Mouse (Mus musculus) forebrain, embryonic 14.5 days (tissue): ENCODE measurements at regions not wholly inside any gene's neighbourhood (a gene's known extent, or its start where the extent isn't known, plus 50 kb on each side); places are given as distances from the start of the nearest gene placed in this dataset.

Source experiments
- ATAC-seq: fragments of 200-750 bp; cut with Nextera tagmentation; 2 replicates; pipeline ENCODE4 v1.8.0; 2017; ENCODE audit warnings: mild to moderate bottlenecking, moderate library complexity
- DNase-seq: peaks from one replicate; pipeline ENCODE4 v3.0.0-alpha.2; 2015; ENCODE audit warnings: low spot score
- H3K27ac ChIP-seq: fragments of 300-500 bp; sonication (generic); 2 replicates; pipeline ENCODE4 v1.5.1; 2014; ENCODE audit warnings: low read depth, mild to moderate bottlenecking, control low read depth, low read length, moderate library complexity
- H3K27me3 ChIP-seq: fragments of 300-500 bp; sonication (generic); replicated peaks from 2 replicates; pipeline ENCODE4 v1.6.1; 2014; ENCODE audit warnings: low read length, control low read depth, mixed read lengths; ENCODE audit not compliant: control insufficient read depth, insufficient read depth
- H3K36me3 ChIP-seq: fragments of 300-500 bp; sonication (generic); 2 replicates; pipeline ENCODE4 v1.6.1; 2014; ENCODE audit warnings: low read length, control low read depth; ENCODE audit not compliant: control insufficient read depth, insufficient read depth
- H3K4me1 ChIP-seq: fragments of 300-500 bp; sonication (generic); 2 replicates; pipeline ENCODE4 v1.6.1; 2014; ENCODE audit warnings: antibody characterized with exemption, low read length, control low read depth; ENCODE audit not compliant: control insufficient read depth, insufficient read depth
- H3K4me2 ChIP-seq: fragments of 300-500 bp; sonication (generic); 2 replicates; pipeline ENCODE4 v1.6.1; 2014; ENCODE audit warnings: mild to moderate bottlenecking, control low read depth, low read length
- H3K4me3 ChIP-seq: fragments of 300-500 bp; sonication (generic); 2 replicates; pipeline ENCODE4 v1.5.1; 2014; ENCODE audit warnings: low read depth, low read length, control low read depth
- H3K9ac ChIP-seq: fragments of 300-500 bp; sonication (generic); 2 replicates; pipeline ENCODE4 v1.6.1; 2014; ENCODE audit warnings: mild to moderate bottlenecking, low read length, control low read depth, moderate library complexity
- H3K9me3 ChIP-seq: fragments of 300-500 bp; sonication (generic); replicated peaks from 2 replicates; pipeline ENCODE4 v1.6.1; 2016; ENCODE audit warnings: low read length, control low read depth, mixed read lengths; ENCODE audit not compliant: control insufficient read depth
- WGBS: fragments of 180-500 bp; shearing (Covaris S2); extraction: QIAGEN DNeasy Blood & Tissue Kit; methylation state at CpG from one replicate; pipeline ENCODE4 v1.1.7; 2014; 5-methylcytosine and 5-hydroxymethylcytosine counted together

GRCm38 (mm10) chr5:126335553-126336520 is 804.3 kb downstream of the Tmem132b start:
- H3K9me3 ChIP-seq, result no peaks in the 10 kb centered on the region
- H3K4me1 ChIP-seq, result peaks cover 13% of the 10 kb centered on the region
- WGBS, result 2% methylated on average over 6 of the region's 6 CpGs
- H3K4me3 ChIP-seq, result no peak overlapping the region
- DNase-seq, result peak; percentile 93
- no peaks in the 10 kb centered on the region for H3K36me3 ChIP-seq
- H3K9ac ChIP-seq, result 0 out of 2 replicates have a peak overlapping the region, but pooled peaks have one; percentile 17
- no peaks in the 10 kb centered on the region for H3K27me3 ChIP-seq
- 0 out of 2 replicates have a peak overlapping the region, but pooled peaks have one; percentile 1 for H3K4me2 ChIP-seq
- peak; percentile 92 for ATAC-seq
- H3K27ac ChIP-seq, result peak overlapping the region; percentile 80; the same call in 1 of the 2 replicates

- H3K27me3 ChIP-seq, result no peaks in the 10 kb centered on the region
- H3K4me3 ChIP-seq, result no peak overlapping the region
- no peak for DNase-seq
- H3K9me3 ChIP-seq, result no peaks in the 10 kb centered on the region
- no peaks in the 10 kb centered on the region for H3K36me3 ChIP-seq
- H3K27ac ChIP-seq, result no peak overlapping the region
- H3K9ac ChIP-seq, result no peak overlapping the region
- H3K4me1 ChIP-seq, result peaks cover 13% of the 10 kb centered on the region
- H3K4me2 ChIP-seq, result no peak overlapping the region
- no peak for ATAC-seq
- WGBS, result 92% methylated on average over 1 of the region's 1 CpGs
Observed at GRCm38 (mm10) chr5:126337884-126338283, 806.3 kb downstream of the Tmem132b start.

DNA sequence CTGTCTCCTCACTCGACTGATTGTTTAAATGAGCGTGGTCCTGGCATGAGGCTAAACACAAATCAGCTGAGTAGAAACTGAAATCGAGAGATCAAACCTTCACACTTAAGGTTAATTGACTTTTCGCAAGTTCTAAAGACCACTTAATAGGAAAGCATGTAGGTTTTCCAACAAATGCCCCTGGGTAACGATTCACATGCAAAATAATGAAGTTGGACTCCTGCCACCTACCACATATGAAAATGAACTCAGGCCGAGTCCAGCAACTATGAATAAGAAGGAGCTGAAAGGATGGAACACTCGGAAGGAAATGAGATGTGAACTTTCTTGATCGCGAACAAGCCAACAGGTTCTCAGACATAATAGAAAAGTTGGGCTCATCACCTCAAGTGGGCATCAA is 812.0 kb downstream of the Tmem132b start:
- Histone ChIP-seq H3K4me1 (no peaks in the 10 kb centered on the region; the same call in 1 of the 2 replicates), H3K9ac (no peak overlapping the region), H3K9me3 (no peaks in the 10 kb centered on the region), H3K27me3 (no peaks in the 10 kb centered on the region), H3K4me3 (no peak overlapping the region), H3K36me3 (no peaks in the 10 kb centered on the region), H3K4me2 (no peak overlapping the region), H3K27ac (no peak overlapping the region)
- 19% methylated on average over 9 of the region's 9 CpGs for WGBS
- DNase-seq (peak; percentile 54), ATAC-seq (no peak)

DNA sequence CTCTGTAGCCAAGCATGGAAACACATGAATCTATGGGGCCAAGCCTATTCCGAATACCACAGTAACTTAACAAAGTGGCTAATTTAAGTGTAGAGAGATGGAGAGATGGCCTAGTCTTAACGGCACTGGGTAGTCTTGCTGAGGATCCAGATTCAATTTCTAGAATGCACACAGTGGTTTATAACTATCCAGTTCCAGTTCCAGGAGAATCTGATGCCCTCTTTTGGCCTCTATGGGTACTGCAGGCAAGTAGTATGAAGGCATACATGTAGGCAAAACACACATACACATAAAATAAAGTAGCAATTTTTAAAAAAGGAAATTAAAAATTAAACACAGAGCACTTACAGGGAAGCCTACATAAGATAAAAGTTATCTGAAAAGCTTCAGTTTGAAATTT is 819.4 kb downstream of the Tmem132b start:
- H3K4me1 ChIP-seq, result no peaks in the 10 kb centered on the region; the same call in 1 of the 2 replicates
- WGBS, result 95% methylated on average over 2 of the region's 2 CpGs
- no peak overlapping the region for H3K9ac ChIP-seq
- H3K9me3 ChIP-seq, result no peaks in the 10 kb centered on the region
- no peak overlapping the region for H3K4me3 ChIP-seq
- H3K36me3 ChIP-seq, result no peaks in the 10 kb centered on the region
- DNase-seq, result no peak
- H3K27ac ChIP-seq, result no peak overlapping the region
- H3K27me3 ChIP-seq, result no peaks in the 10 kb centered on the region
- H3K4me2 ChIP-seq, result no peak overlapping the region
- ATAC-seq, result no peak

GRCm38 (mm10) chr5:126369436-126369835 is 837.9 kb downstream of the Tmem132b start:
- no peak overlapping the region for H3K9ac ChIP-seq
- WGBS, result 78% methylated on average over 2 of the region's 2 CpGs
- no peak overlapping the region for H3K4me2 ChIP-seq
- H3K27me3 ChIP-seq, result no peaks in the 10 kb centered on the region
- no peak overlapping the region for H3K4me3 ChIP-seq
- no peak for ATAC-seq
- no peak overlapping the region for H3K27ac ChIP-seq
- H3K4me1 ChIP-seq, result no peaks in the 10 kb centered on the region
- H3K36me3 ChIP-seq, result no peaks in the 10 kb centered on the region
- no peaks in the 10 kb centered on the region for H3K9me3 ChIP-seq
- DNase-seq, result no peak

DNA sequence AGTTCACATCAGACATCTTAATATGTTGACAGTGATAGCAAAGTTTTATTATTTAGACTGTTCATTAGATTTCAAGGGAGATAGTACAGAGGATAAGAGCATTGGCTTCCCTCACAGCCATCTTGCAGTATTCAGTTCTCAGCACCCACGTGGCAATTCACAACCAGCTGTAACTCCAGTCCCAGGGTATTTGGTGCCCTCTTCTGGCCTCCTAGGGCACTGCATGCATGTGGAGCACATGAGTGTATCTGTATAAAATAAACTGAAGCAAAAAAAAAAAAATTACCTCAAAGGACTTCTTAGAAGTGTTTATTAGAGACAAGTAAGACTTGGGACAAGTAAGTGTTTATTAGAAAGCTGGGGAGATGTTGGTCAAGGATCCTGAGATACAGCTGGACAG is 849.3 kb upstream of the Tmem132c start:
- Histone ChIP-seq H3K4me3 (no peak overlapping the region), H3K27ac (no peak overlapping the region), H3K9me3 (no peaks in the 10 kb centered on the region), H3K36me3 (no peaks in the 10 kb centered on the region), H3K9ac (no peak overlapping the region), H3K4me1 (no peaks in the 10 kb centered on the region), H3K27me3 (no peaks in the 10 kb centered on the region), H3K4me2 (no peak overlapping the region)
- 56% methylated on average over 1 of the region's 1 CpGs for WGBS
- ATAC-seq, result no peak
- no peak for DNase-seq

GRCm38 (mm10) chr5:126395331-126395730 is 846.3 kb upstream of the Tmem132c start:
- Histone ChIP-seq H3K4me2 (no peak overlapping the region), H3K9me3 (no peaks in the 10 kb centered on the region), H3K27me3 (no peaks in the 10 kb centered on the region), H3K27ac (no peak overlapping the region), H3K36me3 (no peaks in the 10 kb centered on the region), H3K4me1 (no peaks in the 10 kb centered on the region), H3K9ac (no peak overlapping the region), H3K4me3 (no peak overlapping the region)
- peak; percentile 62 for DNase-seq
- ATAC-seq, result no peak
- WGBS, result 51% methylated on average over 8 of the region's 8 CpGs

- Histone ChIP-seq H3K36me3 (no peaks in the 10 kb centered on the region), H3K4me1 (no peaks in the 10 kb centered on the region), H3K4me3 (no peak overlapping the region), H3K27me3 (no peaks in the 10 kb centered on the region), H3K27ac (no peak overlapping the region), H3K4me2 (no peak overlapping the region), H3K9ac (no peak overlapping the region), H3K9me3 (no peaks in the 10 kb centered on the region)
- no peak for DNase-seq
- WGBS, result 88% methylated on average over 1 of the region's 1 CpGs
- ATAC-seq, result no peak
Observed at GRCm38 (mm10) chr5:126431748-126432147, 809.9 kb upstream of the Tmem132c start.

GRCm38 (mm10) chr5:126438696-126439095 is 802.9 kb upstream of the Tmem132c start:
- Histone ChIP-seq H3K9ac (no peak overlapping the region), H3K9me3 (no peaks in the 10 kb centered on the region), H3K27me3 (no peaks in the 10 kb centered on the region), H3K4me2 (no peak overlapping the region), H3K4me1 (no peaks in the 10 kb centered on the region), H3K36me3 (no peaks in the 10 kb centered on the region), H3K27ac (no peak overlapping the region), H3K4me3 (no peak overlapping the region)
- DNase-seq (no peak), ATAC-seq (no peak)
- 90% methylated on average over 1 of the region's 1 CpGs for WGBS
